Mouse (Mus musculus): ENCODE measurements around the gene Kank2. TPM values are rescaled to one million over a fixed set of nuclear protein-coding genes. Genes with fewer than 3 reads are reported as not detected.
"Not testable (repeated sequence)": the region's sequence is repeated elsewhere in the genome, so short reads cannot be mapped to it uniquely, and the experiment has no call there.

The Kank2 gene
- polyA plus RNA-seq, 2 experiments from 2014 or later: not detected

- no peak for ATAC-seq
Observed at GRCm38 (mm10) chr9:21781657-21782468, 16.7 kb downstream of the Kank2 start.

GRCm38 (mm10) chr9:21777726-21778125 is 20.8 kb downstream of the Kank2 start:
- no peak for ATAC-seq

- no peak for ATAC-seq
Observed at GRCm38 (mm10) chr9:21774353-21774752, 24.2 kb downstream of the Kank2 start.

- not testable (repeated sequence) for ATAC-seq
Observed at GRCm38 (mm10) chr9:21773396-21773795, 25.1 kb downstream of the Kank2 start.

- no peak for ATAC-seq
Observed at GRCm38 (mm10) chr9:21769558-21770183, 28.9 kb downstream of the Kank2 start.

GRCm38 (mm10) chr9:21768511-21769411 is 29.8 kb downstream of the Kank2 start:
- no peak for ATAC-seq

- ATAC-seq: no peak
Observed at GRCm38 (mm10) chr9:21767896-21768295, 30.6 kb downstream of the Kank2 start.

- no peak for ATAC-seq
Observed at GRCm38 (mm10) chr9:21764084-21764999, 34.2 kb downstream of the Kank2 start.

- no peak for ATAC-seq
Observed at GRCm38 (mm10) chr9:21762135-21762534, 36.4 kb downstream of the Kank2 start.

- peak; percentile 98 for ATAC-seq
Observed at GRCm38 (mm10) chr9:21760155-21761088, 38.1 kb downstream of the Kank2 start, which contains the start of gene Spc24. Gene Spc24 (minus strand): TSS chr9:21760303.

- ATAC-seq: no peak
Observed at GRCm38 (mm10) chr9:21759718-21760117, 38.8 kb downstream of the Kank2 start.

- ATAC-seq: no peak
Observed at GRCm38 (mm10) chr9:21758576-21759529, 39.7 kb downstream of the Kank2 start.

GRCm38 (mm10) chr9:21754516-21755321 is 43.8 kb downstream of the Kank2 start:
- ATAC-seq: no peak

- ATAC-seq: no peak
Observed at GRCm38 (mm10) chr9:21754003-21754402, 44.5 kb downstream of the Kank2 start.

- no peak for ATAC-seq
Observed at GRCm38 (mm10) chr9:21752252-21752792, 46.2 kb downstream of the Kank2 start.

- no peak for ATAC-seq
Observed at GRCm38 (mm10) chr9:21751347-21751746, 47.2 kb downstream of the Kank2 start.

GRCm38 (mm10) chr9:21750370-21750769 is 48.2 kb downstream of the Kank2 start:
- no peak for ATAC-seq

Measured in activated CD4-positive, CD25-positive, alpha-beta regulatory T cell, adult 4 months (primary cell).